Mouse (Mus musculus) lung, embryonic 14.5 days (tissue): Measurements from ENCODE around the gene Plekha6. TPM values are rescaled to one million over a fixed set of nuclear protein-coding genes. Genes with fewer than 3 reads are reported as not detected.

Experiments
- ATAC-seq: fragments of 200-750 bp; cut with Nextera tagmentation; 2 replicates; pipeline ENCODE4 v1.8.0; 2017; ENCODE audit warnings: mild to moderate bottlenecking, moderate TSS enrichment, moderate library complexity; ENCODE audit not compliant: insufficient read depth
- DNase-seq: peaks from one replicate; pipeline ENCODE4 v3.0.0-alpha.2; 2015
- H3K27ac ChIP-seq: fragments of 300-500 bp; sonication (generic); 2 replicates; pipeline ENCODE4 v1.5.1; 2014; ENCODE audit warnings: low read depth, mild to moderate bottlenecking, moderate library complexity
- H3K27me3 ChIP-seq: fragments of 300-500 bp; sonication (generic); 2 replicates; pipeline ENCODE4 v1.6.1; 2014; ENCODE audit warnings: low read length, control low read depth; ENCODE audit not compliant: insufficient read depth
- H3K36me3 ChIP-seq: fragments of 300-500 bp; sonication (generic); 2 replicates; pipeline ENCODE4 v1.6.1; 2014; ENCODE audit warnings: control low read depth; ENCODE audit not compliant: insufficient read depth
- H3K4me1 ChIP-seq: fragments of 300-500 bp; sonication (generic); 2 replicates; pipeline ENCODE4 v1.6.1; 2014; ENCODE audit warnings: antibody characterized with exemption, control low read depth; ENCODE audit not compliant: insufficient read depth
- H3K4me2 ChIP-seq: fragments of 300-500 bp; sonication (generic); 2 replicates; pipeline ENCODE4 v1.6.1; 2014; ENCODE audit warnings: mild to moderate bottlenecking
- H3K4me3 ChIP-seq: fragments of 300-500 bp; sonication (generic); 2 replicates; pipeline ENCODE4 v1.5.1; 2014; ENCODE audit warnings: low read depth, low read length
- H3K9ac ChIP-seq: fragments of 300-500 bp; sonication (generic); 2 replicates; pipeline ENCODE4 v1.6.1; 2014
- H3K9me3 ChIP-seq: fragments of 300-500 bp; sonication (generic); 2 replicates; pipeline ENCODE4 v1.6.1; 2016; ENCODE audit warnings: low read depth, low read length, control low read depth
- CTCF ChIP-seq: IDR thresholded peaks from 2 replicates; pipeline ENCODE4 v1.5.1; 2016; ENCODE audit warnings: antibody characterized with exemption, low read depth
- WGBS: fragments of 180-500 bp; shearing (Covaris S2); extraction: QIAGEN DNeasy Blood & Tissue Kit; methylation state at CpG from one replicate; pipeline ENCODE4 v1.1.7; 2014; 5-methylcytosine and 5-hydroxymethylcytosine counted together
- polyA plus RNA-seq: library from polyadenylated mRNA; unstranded; fragments of >200 nt; fragmentation: Nextera tagmentation; extraction: Ambion mirVana; gene quantifications from 2 replicates; pipeline ENCODE4 v1.2.1, GENCODE M21; 2014

Plekha6 gene
- polyA plus RNA-seq, 1 experiment from 2014 or later, result 6.7 TPM

GRCm38 (mm10) chr1:133197266-133197665, 33.3 kb downstream of the Plekha6 start:
- WGBS, result 80% methylated on average over 6 of the region's 6 CpGs
- no peak for TF ChIP-seq CTCF
- no peak overlapping the region for H3K4me3 ChIP-seq
- ATAC-seq, result no peak
- H3K36me3 ChIP-seq, result no peaks in the 10 kb centered on the region
- H3K9ac ChIP-seq, result no peak overlapping the region
- H3K27ac ChIP-seq, result no peak overlapping the region
- 0 out of 2 replicates have a peak, but pooled peaks cover 5% of the 10 kb centered on the region for H3K4me1 ChIP-seq
- no peaks in the 10 kb centered on the region for H3K27me3 ChIP-seq
- no peak overlapping the region for H3K4me2 ChIP-seq
- no peaks in the 10 kb centered on the region for H3K9me3 ChIP-seq
- no peak for DNase-seq

DNA sequence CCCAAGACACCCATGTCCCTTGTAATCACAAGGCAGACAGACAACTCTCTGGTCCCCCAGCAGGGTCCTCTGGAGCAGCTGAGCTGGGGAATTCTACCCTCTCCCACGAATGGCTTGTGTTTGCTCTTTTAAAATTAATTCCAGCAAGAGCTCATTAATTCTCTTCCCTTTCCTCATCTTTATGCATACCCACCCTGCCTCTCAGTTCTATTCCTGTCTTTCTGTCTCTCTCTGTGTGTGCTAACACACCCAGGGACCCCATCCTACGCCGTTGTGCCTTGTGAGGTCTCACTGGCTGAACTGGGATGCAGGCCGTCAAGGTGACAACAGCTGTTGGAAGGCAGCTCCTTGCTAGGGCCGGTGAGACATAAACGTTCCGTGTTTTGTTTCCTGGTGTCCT, 35.7 kb downstream of the Plekha6 start:
- Histone ChIP-seq H3K4me2 (no peak overlapping the region), H3K9ac (no peak overlapping the region), H3K4me1 (peaks cover 5% of the 10 kb centered on the region; the same call in 1 of the 2 replicates), H3K4me3 (no peak overlapping the region), H3K36me3 (no peaks in the 10 kb centered on the region), H3K9me3 (no peaks in the 10 kb centered on the region), H3K27ac (no peak overlapping the region), H3K27me3 (no peaks in the 10 kb centered on the region)
- TF ChIP-seq CTCF, result no peak
- no peak for DNase-seq
- no peak for ATAC-seq
- 54% methylated on average over 7 of the region's 7 CpGs for WGBS

- ATAC-seq, result peak; percentile 73
These were observed 37.5 kb downstream of the Plekha6 start for GRCm38 (mm10) chr1:133201499-133201898.

DNA sequence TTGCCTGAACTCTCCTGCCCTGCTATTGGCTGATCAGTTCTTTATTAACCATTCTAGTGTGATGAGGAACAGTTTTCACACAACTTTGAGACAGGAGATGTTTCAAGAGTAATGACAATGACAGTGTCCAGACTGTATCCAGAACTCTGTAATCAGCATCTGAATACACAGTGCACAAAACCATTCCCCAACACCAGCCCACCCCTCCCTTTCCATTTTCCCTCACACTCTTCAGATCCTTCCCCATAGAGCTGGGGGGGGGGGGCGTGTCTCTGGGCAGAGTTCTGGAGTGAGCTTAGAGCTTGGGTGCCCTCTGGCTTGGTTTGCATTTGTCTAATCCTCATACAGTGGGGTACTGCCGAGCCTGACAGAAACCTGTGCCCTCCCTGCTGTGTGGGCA, 39.7 kb downstream of the Plekha6 start:
- no peak for ATAC-seq
- Histone ChIP-seq H3K36me3 (no peaks in the 10 kb centered on the region), H3K4me3 (no peak overlapping the region), H3K9ac (no peak overlapping the region), H3K27me3 (no peaks in the 10 kb centered on the region), H3K9me3 (no peaks in the 10 kb centered on the region), H3K27ac (no peak overlapping the region), H3K4me2 (no peak overlapping the region), H3K4me1 (peaks cover 5% of the 10 kb centered on the region; the same call in 1 of the 2 replicates)
- DNase-seq, result no peak
- WGBS, result 60% methylated on average over 2 of the region's 2 CpGs
- TF ChIP-seq CTCF, result no peak

More at GRCm38 (mm10) chr1:133201499-133201898, 37.5 kb downstream of the Plekha6 start:
- no peak overlapping the region for H3K4me2 ChIP-seq
- 0 out of 2 replicates have a peak, but pooled peaks have one; percentile 20 for TF ChIP-seq CTCF
- H3K36me3 ChIP-seq, result no peaks in the 10 kb centered on the region
- H3K27ac ChIP-seq, result no peak overlapping the region
- H3K4me3 ChIP-seq, result no peak overlapping the region
- DNase-seq, result peak; percentile 72
- peaks cover 5% of the 10 kb centered on the region; the same call in 1 of the 2 replicates for H3K4me1 ChIP-seq
- WGBS, result 9% methylated on average over 4 of the region's 4 CpGs
- H3K9ac ChIP-seq, result no peak overlapping the region
- no peaks in the 10 kb centered on the region for H3K27me3 ChIP-seq
- no peaks in the 10 kb centered on the region for H3K9me3 ChIP-seq

- Histone ChIP-seq H3K27me3 (no peaks in the 10 kb centered on the region), H3K4me1 (peaks cover 5% of the 10 kb centered on the region; the same call in 1 of the 2 replicates), H3K36me3 (no peaks in the 10 kb centered on the region), H3K27ac (no peak overlapping the region), H3K4me3 (no peak overlapping the region), H3K9ac (no peak overlapping the region), H3K4me2 (no peak overlapping the region), H3K9me3 (no peaks in the 10 kb centered on the region)
- DNase-seq (no peak), ATAC-seq (no peak)
- WGBS, result 53% methylated on average over 11 of the region's 11 CpGs
- TF ChIP-seq CTCF, result no peak
These were observed 40.4 kb downstream of the Plekha6 start for GRCm38 (mm10) chr1:133204341-133204849.

GRCm38 (mm10) chr1:133204985-133205384, 41.0 kb downstream of the Plekha6 start:
- Histone ChIP-seq H3K4me2 (no peak overlapping the region), H3K9me3 (no peaks in the 10 kb centered on the region), H3K9ac (no peak overlapping the region), H3K27ac (no peak overlapping the region), H3K4me1 (peaks cover 5% of the 10 kb centered on the region; the same call in 1 of the 2 replicates), H3K4me3 (no peak overlapping the region), H3K36me3 (no peaks in the 10 kb centered on the region), H3K27me3 (no peaks in the 10 kb centered on the region)
- WGBS, result 46% methylated on average over 10 of the region's 10 CpGs
- DNase-seq (no peak), ATAC-seq (no peak)
- TF ChIP-seq CTCF, result no peak

- no peaks in the 10 kb centered on the region; the same call in 1 of the 2 replicates for H3K4me1 ChIP-seq
- H3K4me3 ChIP-seq, result no peak overlapping the region
- no peaks in the 10 kb centered on the region for H3K9me3 ChIP-seq
- no peak overlapping the region for H3K27ac ChIP-seq
- DNase-seq, result no peak
- no peak for TF ChIP-seq CTCF
- H3K4me2 ChIP-seq, result no peak overlapping the region
- H3K36me3 ChIP-seq, result no peaks in the 10 kb centered on the region
- no peak for ATAC-seq
- WGBS, result 79% methylated on average over 11 of the region's 11 CpGs
- H3K27me3 ChIP-seq, result no peaks in the 10 kb centered on the region
- H3K9ac ChIP-seq, result no peak overlapping the region
These were observed 44.2 kb downstream of the Plekha6 start for GRCm38 (mm10) chr1:133208086-133208815.
